Mouse (Mus musculus) layer of hippocampus, adult 8-10 months (tissue): ENCODE measurements at regions not wholly inside any gene's neighbourhood (a gene's known extent, or its start where the extent isn't known, plus 50 kb on each side); places are given as distances from the start of the nearest gene placed in this dataset.

Experiments
- DNase-seq, 2 experiments: peaks; one replicate each; pipeline ENCODE4 v3.0.0; 2022; ENCODE audit warnings: low spot score in 2 of 2

GRCm38 (mm10) chr16:18683556-18683955 is 53.8 kb upstream of the Sept5 start:
- DNase-seq: no peak

GRCm38 (mm10) chr16:18686044-18686761 is 56.4 kb upstream of the Sept5 start:
- no peak for DNase-seq

GRCm38 (mm10) chr16:18686916-18687315 is 57.2 kb upstream of the Sept5 start:
- DNase-seq: peak; percentile 67 to 76

GRCm38 (mm10) chr16:18687367-18687766 is 57.6 kb upstream of the Sept5 start:
- peak in 1 of 2 experiments; percentile 38 for DNase-seq

GRCm38 (mm10) chr16:18695596-18695995 is 65.8 kb upstream of the Sept5 start:
- no peak for DNase-seq

- DNase-seq: peak; percentile 48 to 86
Measured at GRCm38 (mm10) chr16:18696074-18696819, 66.5 kb upstream of the Sept5 start.

- DNase-seq: no peak
Measured at GRCm38 (mm10) chr16:18696820-18697168, 67.0 kb upstream of the Sept5 start.

- DNase-seq: no peak
Measured at GRCm38 (mm10) chr16:18704126-18704525, 72.5 kb upstream of the Cldn5 start.

- no peak for DNase-seq
Measured at GRCm38 (mm10) chr16:18705028-18705648, 71.5 kb upstream of the Cldn5 start.

GRCm38 (mm10) chr16:18711637-18712125 is 65.0 kb upstream of the Cldn5 start:
- DNase-seq: no peak

- no peak for DNase-seq
Measured at GRCm38 (mm10) chr16:18713017-18713416, 63.6 kb upstream of the Cldn5 start.

- no peak for DNase-seq
Measured at GRCm38 (mm10) chr16:18715381-18715780, 61.3 kb upstream of the Cldn5 start.

- no peak for DNase-seq
Measured at GRCm38 (mm10) chr16:18718040-18718439, 58.6 kb upstream of the Cldn5 start.

- no peak for DNase-seq
Measured at GRCm38 (mm10) chr16:18720433-18721233, 56.0 kb upstream of the Cldn5 start.

GRCm38 (mm10) chr16:18723186-18723843 is 53.3 kb upstream of the Cldn5 start:
- no peak for DNase-seq

- no peak for DNase-seq
Measured at GRCm38 (mm10) chr16:18723874-18724273, 52.8 kb upstream of the Cldn5 start.

GRCm38 (mm10) chr16:18724706-18725105 is 51.9 kb upstream of the Cldn5 start:
- DNase-seq: no peak
